21 mouse cellular contexts compared by ENCODE assay signal in the genomic region with DNA sequence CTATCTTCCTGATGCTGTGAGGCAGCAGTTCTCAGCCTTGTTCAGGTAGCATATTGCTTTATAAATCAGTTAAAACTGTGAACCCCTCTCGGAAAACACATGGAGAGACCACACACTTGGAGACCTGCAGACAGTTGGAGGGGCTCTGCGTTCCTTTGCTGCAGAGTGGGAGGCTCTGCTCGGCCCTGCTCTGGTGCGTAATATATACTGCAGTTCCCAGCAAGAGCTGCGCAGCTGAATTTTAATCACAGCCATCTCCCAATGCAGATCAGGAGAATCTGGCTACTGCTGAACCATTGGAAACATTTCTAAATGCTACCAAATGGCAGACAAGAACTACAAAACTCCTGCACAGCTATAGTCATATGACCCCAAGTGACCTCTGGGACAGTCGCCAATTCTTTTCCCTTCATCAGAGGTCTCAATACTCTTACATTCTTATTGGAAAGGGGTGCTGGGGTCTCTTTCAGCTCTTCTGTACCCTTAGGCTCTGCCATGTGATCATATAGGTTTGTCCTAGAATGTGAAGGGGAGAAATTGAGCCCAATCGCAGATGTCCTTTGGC.
"Had no signal": no experiment of that assay in that cellular context is flagged by ENCODE, and none has a peak within 500 bp of the region (broad histone marks: within the 10 kb centered on the region; RNA-seq: fewer than 3 reads in every experiment).

No protein-coding gene starts in this region.

- H3K4me2 ChIP-seq: heart, embryonic 11.5 days; heart, embryonic 13.5 days; heart, embryonic 15.5 days; hindbrain, embryonic 13.5 days; hindbrain, embryonic 15.5 days; kidney, embryonic 15.5 days; limb, embryonic 13.5 days; limb, embryonic 15.5 days; liver, embryonic 12.5 days had no signal

- H3K27ac ChIP-seq: heart, embryonic 13.5 days; heart, embryonic 15.5 days; hindbrain, embryonic 13.5 days; hindbrain, embryonic 15.5 days; hindbrain, postnatal 0 days; kidney, embryonic 15.5 days; kidney, postnatal 0 days; limb, embryonic 13.5 days; limb, embryonic 15.5 days; liver, embryonic 12.5 days; liver, embryonic 14.5 days had no signal

- H3K27me3 ChIP-seq: heart, embryonic 13.5 days; heart, embryonic 15.5 days; hindbrain, embryonic 15.5 days; kidney, embryonic 15.5 days; limb, embryonic 15.5 days had no signal

- DNase-seq: heart, adult 18-20 months; heart, postnatal 36 days; kidney, adult 11 months; kidney, adult 2 months; kidney, adult 9 months; kidney, postnatal 14 days; layer of hippocampus, postnatal 36 days; left cerebral cortex, postnatal 4 days had no signal

- H3K36me3 ChIP-seq: heart, embryonic 13.5 days; heart, embryonic 15.5 days; hindbrain, embryonic 13.5 days; hindbrain, embryonic 15.5 days; kidney, embryonic 15.5 days; limb, embryonic 13.5 days; limb, embryonic 15.5 days; liver, embryonic 12.5 days had no signal

- H3K4me3 ChIP-seq: heart, embryonic 13.5 days; heart, embryonic 15.5 days; hindbrain, embryonic 13.5 days; hindbrain, embryonic 15.5 days; kidney, embryonic 15.5 days; limb, embryonic 13.5 days; limb, embryonic 15.5 days; liver, embryonic 12.5 days had no signal

- H3K9me3 ChIP-seq: heart, embryonic 13.5 days; heart, embryonic 15.5 days; hindbrain, embryonic 13.5 days; hindbrain, embryonic 15.5 days; kidney, embryonic 15.5 days; limb, embryonic 13.5 days; limb, embryonic 15.5 days; liver, embryonic 12.5 days had no signal

- H3K9ac ChIP-seq: heart, embryonic 13.5 days; heart, embryonic 15.5 days; hindbrain, embryonic 13.5 days; hindbrain, embryonic 15.5 days; kidney, embryonic 15.5 days; limb, embryonic 13.5 days; limb, embryonic 15.5 days; liver, embryonic 12.5 days; liver, embryonic 14.5 days had no signal

- ATAC-seq: hindbrain, postnatal 0 days; intestine, embryonic 16.5 days; liver, embryonic 12.5 days had no signal
